Mouse (Mus musculus): Measurements from ENCODE around the gene Sox12. TPM values are rescaled to one million over a fixed set of nuclear protein-coding genes. Genes with fewer than 3 reads are reported as not detected.

Gene Sox12
- polyA plus RNA-seq, 1 experiment from 2014 or later = 20.7 TPM

- peak overlapping the region; percentile 77 for H3K4me2 ChIP-seq (replicated peaks; ENCODE audit: low read depth, low read length)
- H3K4me1 ChIP-seq (replicated peaks; ENCODE audit: control insufficient read depth, insufficient read depth, low read length) = peaks cover 4% of the 10 kb centered on the region; the same call in 1 of the 2 replicates
- no peak overlapping the region for H3K27ac ChIP-seq (ENCODE audit: low read depth, low read length)
- peak; percentile 31 for DNase-seq (ENCODE audit: low spot score)
- peak overlapping the region; percentile 49 for H3K4me3 ChIP-seq (ENCODE audit: low read depth, low read length)
- 13% methylated on average over 10 of the region's 10 CpGs for WGBS
- H3K9ac ChIP-seq (ENCODE audit: low read depth, low read length) = peak overlapping the region; percentile 56; the same call in 1 of the 2 replicates
- H3K36me3 ChIP-seq (ENCODE audit: control insufficient read depth, insufficient read depth, low read length) = no peaks in the 10 kb centered on the region
- no peaks in the 10 kb centered on the region for H3K9me3 ChIP-seq (ENCODE audit: control insufficient read depth, low read length)
- ATAC-seq (ENCODE audit: low FRiP score) = peak; percentile 25; the same call in 1 of the 2 replicates
- peaks cover 7% of the 10 kb centered on the region; the same call in 1 of the 2 replicates for H3K27me3 ChIP-seq (ENCODE audit: control insufficient read depth, insufficient read depth, low read length)
These were observed 53.5 kb downstream of the Sox12 start for GRCm38 (mm10) chr2:152344361-152344760.

Other genes with a start within 250 kb of the Sox12 start
- 70.3 and 135 TPM in 2 replicates for gene Csnk2a1, start 171.2 kb downstream of the Sox12 start, polyA plus RNA-seq (2014; fragmentation: Nextera tagmentation; extraction: Ambion mirVana)
- gene Tbc1d20, start 104.2 kb downstream of the Sox12 start, polyA plus RNA-seq (2014; fragmentation: Nextera tagmentation; extraction: Ambion mirVana) = 23.7 and 24.2 TPM in 2 replicates
- gene Rbck1, start 65.4 kb downstream of the Sox12 start, polyA plus RNA-seq (2014; fragmentation: Nextera tagmentation; extraction: Ambion mirVana) = 64.7 and 70.6 TPM in 2 replicates
- 0.86 and 1.7 TPM in 2 replicates for gene Trib3, start 54.0 kb downstream of the Sox12 start, polyA plus RNA-seq (2014; fragmentation: Nextera tagmentation; extraction: Ambion mirVana)
- 8.2 and 8.5 TPM in 2 replicates for gene Nrsn2, start 21.4 kb downstream of the Sox12 start, polyA plus RNA-seq (2014; fragmentation: Nextera tagmentation; extraction: Ambion mirVana)
- 42.9 and 45.9 TPM in 2 replicates for gene Zcchc3, start 17.0 kb upstream of the Sox12 start, polyA plus RNA-seq (2014; fragmentation: Nextera tagmentation; extraction: Ambion mirVana)
- gene 6820408C15Rik, start 17.5 kb upstream of the Sox12 start, polyA plus RNA-seq (2014; fragmentation: Nextera tagmentation; extraction: Ambion mirVana) = 2.9 and 3.8 TPM in 2 replicates
- not detected in 2 replicates for gene Defb23, start 66.6 kb upstream of the Sox12 start, polyA plus RNA-seq (2014; fragmentation: Nextera tagmentation; extraction: Ambion mirVana)
- gene Defb20, start 79.0 kb upstream of the Sox12 start, polyA plus RNA-seq (2014; fragmentation: Nextera tagmentation; extraction: Ambion mirVana) = not detected in 2 replicates
- gene Defb22, start 92.1 kb upstream of the Sox12 start, polyA plus RNA-seq (2014; fragmentation: Nextera tagmentation; extraction: Ambion mirVana) = not detected in 2 replicates
- gene Defb26, start 113.6 kb upstream of the Sox12 start, polyA plus RNA-seq (2014; fragmentation: Nextera tagmentation; extraction: Ambion mirVana) = not detected in 2 replicates
- not detected in 2 replicates for gene Defb28, start 120.2 kb upstream of the Sox12 start, polyA plus RNA-seq (2014; fragmentation: Nextera tagmentation; extraction: Ambion mirVana)
- not detected in 2 replicates for gene Defb29, start 142.0 kb upstream of the Sox12 start, polyA plus RNA-seq (2014; fragmentation: Nextera tagmentation; extraction: Ambion mirVana)
- gene Gm17416, start 171.3 kb upstream of the Sox12 start, polyA plus RNA-seq (2014; fragmentation: Nextera tagmentation; extraction: Ambion mirVana) = not detected in 2 replicates
- gene Defb21, start 174.7 kb upstream of the Sox12 start, polyA plus RNA-seq (2014; fragmentation: Nextera tagmentation; extraction: Ambion mirVana) = not detected in 2 replicates
- gene Defb19, start 182.2 kb upstream of the Sox12 start, polyA plus RNA-seq (2014; fragmentation: Nextera tagmentation; extraction: Ambion mirVana) = not detected in 2 replicates
- gene Defb45, start 201.3 kb upstream of the Sox12 start, polyA plus RNA-seq (2014; fragmentation: Nextera tagmentation; extraction: Ambion mirVana) = not detected in 2 replicates
- not detected in 2 replicates for gene Defb36, start 206.3 kb upstream of the Sox12 start, polyA plus RNA-seq (2014; fragmentation: Nextera tagmentation; extraction: Ambion mirVana)
- gene Defb25, start 225.0 kb upstream of the Sox12 start, polyA plus RNA-seq (2014; fragmentation: Nextera tagmentation; extraction: Ambion mirVana) = not detected in 2 replicates
- 0.29 and 0.62 TPM in 2 replicates for gene Rem1, start 228.9 kb upstream of the Sox12 start, polyA plus RNA-seq (2014; fragmentation: Nextera tagmentation; extraction: Ambion mirVana)